Mouse (Mus musculus): ENCODE results near the gene Rad51ap1. TPM values are rescaled to one million over a fixed set of nuclear protein-coding genes. Genes with fewer than 3 reads are reported as not detected.

The Rad51ap1 gene
- total RNA-seq (2021) = 1 to 10 TPM; 3.7 to 4.2 TPM
- long read RNA-seq, experiment 1, partial matches to known transcripts = 1 of 7 reads
- long read RNA-seq, experiment 1, other reads (novel, unspliced or antisense) = 3 of 7 reads
- long read RNA-seq, experiment 2, partial matches to known transcripts = 4 of 10 reads
- long read RNA-seq, experiment 2, other reads (novel, unspliced or antisense) = 4 of 10 reads

GRCm38 (mm10) chr6:126939487-126940171 lies at the start of gene Rad51ap1, which contains the start of gene D6Wsu163e:
Gene Rad51ap1 (minus strand): TSS chr6:126939587.
Gene D6Wsu163e (plus strand): TSS chr6:126939962.
- intact Hi-C loops (cut with DNase I) = loop anchor here (5.0 kb wide), 2 partner anchors 87 to 147 kb away; partner anchors contain the start of gene Akap3
- DNase-seq = peak; percentile 95 to 96

- peak in 1 of 2 experiments; percentile 10 for DNase-seq
- intact Hi-C loops (cut with DNase I) = no loop called here
These were observed 42.3 kb upstream of the Rad51ap1 start for GRCm38 (mm10) chr6:126981539-126982234.

GRCm38 (mm10) chr6:126966241-126967026 lies 27.0 kb upstream of the Rad51ap1 start:
- DNase-seq = peak in 1 of 2 experiments; percentile 11
- intact Hi-C loops (cut with DNase I) = no loop called here

- intact Hi-C loops (cut with DNase I) = no loop called here
- DNase-seq = peak; percentile 29 to 38
These were observed 24.0 kb upstream of the Rad51ap1 start for GRCm38 (mm10) chr6:126963426-126963825.

GRCm38 (mm10) chr6:126962709-126963108 lies 23.3 kb upstream of the Rad51ap1 start:
- intact Hi-C loops (cut with DNase I) = no loop called here
- DNase-seq = no peak

- intact Hi-C loops (cut with DNase I) = no loop called here
These were observed 22.1 kb upstream of the Rad51ap1 start for GRCm38 (mm10) chr6:126961371-126962018.

GRCm38 (mm10) chr6:126955734-126956133 lies 16.3 kb upstream of the Rad51ap1 start:
- intact Hi-C loops (cut with DNase I) = loop anchor here (1.0 to 10.0 kb wide), 5 partner anchors 79 to 492 kb away; partner anchors contain the start of gene Parp11
- peak; percentile 82 to 89 for DNase-seq

More at GRCm38 (mm10) chr6:126961371-126962018, 22.1 kb upstream of the Rad51ap1 start:
- no peak for DNase-seq

GRCm38 (mm10) chr6:126948336-126948735 lies 8.9 kb upstream of the Rad51ap1 start:
- intact Hi-C loops (cut with DNase I) = loop anchor here (5.0 kb wide), 1 partner anchor 159 kb away; the partner anchor contains the start of gene Tigar
- DNase-seq = no peak

GRCm38 (mm10) chr6:126940451-126940850 lies 1.1 kb upstream of the Rad51ap1 start:
- intact Hi-C loops (cut with DNase I) = no loop called here

GRCm38 (mm10) chr6:126938853-126939486 lies 417 bp downstream of the Rad51ap1 start:
- intact Hi-C loops (cut with DNase I) = loop anchor here (5.0 kb wide), 2 partner anchors 87 to 147 kb away; partner anchors contain the start of gene Akap3
- DNase-seq = no peak

More at GRCm38 (mm10) chr6:126940451-126940850, 1.1 kb upstream of the Rad51ap1 start:
- no peak for DNase-seq

- intact Hi-C loops (cut with DNase I) = loop anchor here (5.0 kb wide), 2 partner anchors 86 to 146 kb away; partner anchors contain the start of gene Akap3
- DNase-seq = no peak
These were observed 1.3 kb downstream of the Rad51ap1 start for GRCm38 (mm10) chr6:126938047-126938446.

GRCm38 (mm10) chr6:126932896-126933295 lies 6.5 kb downstream of the Rad51ap1 start:
- DNase-seq = no peak
- intact Hi-C loops (cut with DNase I) = no loop called here

- DNase-seq = peak; percentile 40
- intact Hi-C loops (cut with DNase I) = no loop called here
These were observed 18.1 kb downstream of the Rad51ap1 start, which contains the start of gene Dyrk4 for GRCm38 (mm10) chr6:126921111-126921881. Gene Dyrk4 (minus strand): TSS chr6:126921839.

GRCm38 (mm10) chr6:126914928-126915327 lies 24.5 kb downstream of the Rad51ap1 start:
- no peak for DNase-seq
- intact Hi-C loops (cut with DNase I) = no loop called here

- intact Hi-C loops (cut with DNase I) = no loop called here
- DNase-seq = no peak
These were observed 28.7 kb downstream of the Rad51ap1 start for GRCm38 (mm10) chr6:126910727-126911126.

GRCm38 (mm10) chr6:126907876-126908275 lies 31.5 kb downstream of the Rad51ap1 start:
- no peak for DNase-seq
- intact Hi-C loops (cut with DNase I) = no loop called here

- DNase-seq = no peak
- intact Hi-C loops (cut with DNase I) = no loop called here
These were observed 32.0 kb downstream of the Rad51ap1 start for GRCm38 (mm10) chr6:126907378-126907777.

- no peak for DNase-seq
These were observed 62.3 kb downstream of the Rad51ap1 start for GRCm38 (mm10) chr6:126877118-126877517.

More at GRCm38 (mm10) chr6:126877118-126877517, 62.3 kb downstream of the Rad51ap1 start:
- intact Hi-C loops (cut with DNase I) = no loop called here

Data from heart, postnatal 14 days (tissue).